Mouse (Mus musculus): ENCODE data around the gene Naxd. TPM values are rescaled to one million over a fixed set of nuclear protein-coding genes. Genes with fewer than 3 reads are reported as not detected.
A peak's percentile ranks its signal among the peaks of the same experiment; 100 is the strongest.
"Not testable (repeated sequence)": the region's sequence is repeated elsewhere in the genome, so short reads cannot be mapped to it uniquely, and the experiment has no call there.

The Naxd gene
- total RNA-seq, 4 experiments from 2014 or later = 73.9 to 84.5 (median 77.5) TPM

DNA sequence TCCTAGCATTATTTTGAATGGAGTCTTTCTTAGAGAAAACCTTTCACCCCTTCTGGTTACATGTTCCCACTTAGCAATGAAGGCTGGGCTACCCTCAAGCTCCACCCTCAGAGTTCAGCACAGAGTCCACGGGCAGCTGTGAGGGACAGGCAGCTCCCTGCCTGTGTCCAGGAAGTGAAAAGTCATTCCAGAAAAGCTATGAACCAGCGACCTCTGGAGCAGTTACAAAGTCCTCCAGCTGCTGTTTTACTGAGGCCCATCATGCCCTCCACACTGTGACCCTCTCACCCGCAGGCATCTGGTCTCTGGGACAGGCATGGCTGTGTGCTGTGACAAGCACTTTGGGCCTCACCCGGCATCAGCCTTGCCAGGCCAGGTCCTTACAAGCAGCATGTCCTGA is 24.2 kb upstream of the Naxd start:
- no peak for DNase-seq

GRCm38 (mm10) chr8:11475397-11475796 is 21.9 kb upstream of the Naxd start:
- no peak for DNase-seq

GRCm38 (mm10) chr8:11475876-11476275 is 21.4 kb upstream of the Naxd start:
- no peak for DNase-seq

DNA sequence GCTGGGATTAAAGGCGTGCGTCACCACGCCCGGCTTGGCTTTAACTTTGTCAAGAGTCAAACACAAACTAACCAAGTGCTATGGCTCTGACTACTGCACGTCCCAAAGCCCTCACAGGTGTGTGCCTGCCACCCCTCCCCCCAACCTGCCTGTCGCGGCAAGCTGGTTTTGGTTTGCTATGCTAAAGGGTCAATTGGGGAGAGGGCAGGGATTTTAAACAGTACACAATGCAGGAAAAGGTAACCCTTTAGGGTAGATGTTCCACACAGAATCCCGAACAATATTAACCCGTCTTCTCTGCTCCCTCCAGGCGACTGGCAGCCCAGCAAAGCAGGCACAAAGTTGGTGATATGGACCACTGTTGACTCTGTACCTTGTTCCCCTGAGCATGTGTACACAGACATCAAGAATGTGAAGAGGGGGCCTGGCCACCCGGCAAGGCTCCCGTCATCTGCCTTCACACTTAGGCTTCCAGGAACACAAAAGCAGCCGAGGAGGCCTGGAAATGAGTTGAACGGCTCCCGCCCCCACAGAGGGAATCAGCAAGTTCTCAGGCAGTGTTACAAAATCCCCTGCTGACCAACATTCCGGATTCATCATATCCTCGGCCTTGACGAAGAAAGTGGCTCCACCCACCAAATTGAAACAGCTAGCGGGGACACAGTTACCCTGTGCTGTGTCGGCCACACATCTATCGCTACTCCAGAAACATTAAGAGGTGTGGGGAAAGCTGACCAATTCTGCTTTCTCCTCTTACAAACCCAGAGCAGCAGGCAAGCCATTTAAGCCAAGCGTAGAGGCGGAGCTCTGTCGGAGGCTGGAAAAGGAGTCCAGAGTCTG is 20.7 kb upstream of the Naxd start:
- peak; percentile 82 for DNase-seq

DNA sequence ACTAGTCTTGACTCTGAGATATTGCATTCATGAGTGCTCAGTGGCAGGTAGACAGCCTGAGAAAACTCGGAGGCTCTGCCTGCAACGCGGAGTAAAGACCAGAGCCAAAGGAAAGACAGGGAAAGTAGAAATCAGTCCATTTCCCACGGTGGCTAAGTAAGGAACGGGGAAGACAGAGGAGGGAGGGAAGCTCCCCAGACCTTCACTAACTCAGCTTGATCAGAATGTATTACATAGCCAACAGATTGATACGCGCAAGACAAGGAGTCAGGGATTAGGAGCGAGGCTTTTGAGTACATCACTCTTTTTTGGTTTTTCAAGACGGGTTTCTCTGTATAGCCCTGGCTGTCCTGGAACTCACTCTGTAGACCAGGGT is 20.1 kb upstream of the Naxd start:
- DNase-seq = no peak

- DNase-seq = peak; percentile 64
Measured at GRCm38 (mm10) chr8:11477811-11478761, 19.2 kb upstream of the Naxd start, which contains the start of gene Rab20. TSS of gene Rab20 (minus strand) at chr8:11478710.

DNA sequence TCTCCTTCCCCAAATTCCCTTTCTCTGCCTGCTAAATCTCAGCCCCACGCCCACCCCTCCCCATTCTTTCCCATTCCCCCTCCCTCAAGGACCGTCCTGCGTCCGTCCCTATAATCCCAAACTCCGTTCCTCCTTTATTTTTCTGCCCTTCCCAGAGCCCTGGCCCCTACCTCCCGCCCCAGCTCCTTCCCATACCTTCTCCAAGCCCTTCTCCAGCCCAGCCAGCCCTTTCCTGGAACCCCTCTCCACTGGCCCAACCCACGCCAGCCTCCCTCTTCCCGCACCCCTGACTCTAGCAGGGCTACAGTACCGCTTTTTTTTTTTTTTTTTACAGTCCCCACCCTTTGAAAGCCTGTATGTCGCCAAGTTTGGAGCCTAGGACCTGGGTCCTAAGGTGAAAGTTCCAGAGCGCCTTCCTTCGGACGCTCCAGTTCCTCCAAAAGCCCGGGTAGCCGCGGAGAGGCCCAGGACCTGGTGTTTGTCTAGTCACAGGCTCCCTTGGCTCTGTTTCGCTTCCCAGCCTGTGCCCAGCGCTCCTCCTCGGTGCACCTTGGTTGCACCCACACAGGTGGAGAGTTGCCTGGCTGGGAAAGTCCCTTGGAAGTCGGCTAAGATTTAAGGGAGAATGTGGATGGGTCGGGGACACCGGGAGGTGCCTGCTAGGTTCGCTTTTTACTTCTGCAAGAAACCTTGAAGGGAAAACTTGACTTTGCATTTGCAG is 18.3 kb upstream of the Naxd start:
- no peak for DNase-seq

DNA sequence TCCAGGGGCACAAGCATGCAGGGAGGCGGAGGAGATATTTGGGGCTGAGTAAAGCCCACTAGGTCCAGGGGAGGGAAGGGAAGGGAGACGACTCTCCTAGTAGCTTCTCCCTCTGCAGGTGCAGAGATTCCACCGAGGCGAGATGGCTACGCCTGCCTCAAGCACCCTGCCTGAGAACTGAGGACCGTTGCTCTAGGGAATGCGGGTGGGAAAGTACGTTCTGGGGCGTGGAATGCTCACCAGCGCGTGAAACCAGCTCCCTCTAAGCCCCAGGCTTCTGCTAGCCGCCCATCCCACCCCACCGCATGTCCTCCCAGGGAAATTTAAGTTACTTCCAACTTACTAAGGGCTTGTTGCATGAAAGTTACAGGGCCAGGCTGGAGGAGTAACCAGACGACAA is 17.7 kb upstream of the Naxd start:
- no peak for DNase-seq

- no peak for DNase-seq
Measured at GRCm38 (mm10) chr8:11481876-11482275, 15.4 kb upstream of the Naxd start.

GRCm38 (mm10) chr8:11482537-11482936 is 14.8 kb upstream of the Naxd start:
- DNase-seq = no peak

DNA sequence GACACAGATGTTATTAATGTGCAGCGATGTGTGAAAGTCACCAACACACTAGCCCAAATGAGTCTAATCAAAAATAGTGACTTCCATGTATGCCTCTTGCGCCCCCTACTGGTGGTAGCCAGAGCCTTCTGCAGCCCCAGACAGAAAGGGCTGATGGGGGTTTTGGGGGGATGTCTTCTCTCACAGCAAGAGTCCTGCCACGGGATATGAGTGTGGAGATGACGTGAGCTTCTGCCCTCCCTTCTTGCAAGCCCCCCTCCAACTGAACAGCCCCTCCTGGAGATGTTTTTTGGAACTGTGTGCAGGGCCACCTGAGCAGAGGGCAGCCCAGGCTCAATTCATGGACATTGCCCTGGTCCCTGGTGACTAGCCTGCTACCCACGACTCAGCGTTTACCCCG is 11.2 kb upstream of the Naxd start:
- no peak for DNase-seq

GRCm38 (mm10) chr8:11487229-11487628 is 10.1 kb upstream of the Naxd start:
- no peak for DNase-seq

DNA sequence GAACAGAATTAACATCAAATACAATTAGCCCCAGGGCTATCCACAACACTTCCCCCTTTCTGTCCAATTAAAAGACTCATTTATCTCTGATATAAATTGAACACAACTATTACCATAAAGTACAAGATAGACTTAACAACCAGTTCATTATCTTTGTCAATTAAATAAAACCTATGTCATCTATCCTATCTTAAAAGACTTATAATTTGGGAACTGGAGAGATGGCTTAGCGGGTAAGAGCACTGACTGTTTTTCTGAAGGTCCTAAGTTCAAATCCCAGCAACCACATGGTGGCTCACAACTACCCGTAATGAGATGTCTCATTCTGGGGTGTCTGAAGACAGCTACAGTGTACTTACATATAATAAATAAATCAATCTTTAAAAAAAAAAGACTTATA is 5.0 kb upstream of the Naxd start:
- DNase-seq = not testable (repeated sequence)

DNA sequence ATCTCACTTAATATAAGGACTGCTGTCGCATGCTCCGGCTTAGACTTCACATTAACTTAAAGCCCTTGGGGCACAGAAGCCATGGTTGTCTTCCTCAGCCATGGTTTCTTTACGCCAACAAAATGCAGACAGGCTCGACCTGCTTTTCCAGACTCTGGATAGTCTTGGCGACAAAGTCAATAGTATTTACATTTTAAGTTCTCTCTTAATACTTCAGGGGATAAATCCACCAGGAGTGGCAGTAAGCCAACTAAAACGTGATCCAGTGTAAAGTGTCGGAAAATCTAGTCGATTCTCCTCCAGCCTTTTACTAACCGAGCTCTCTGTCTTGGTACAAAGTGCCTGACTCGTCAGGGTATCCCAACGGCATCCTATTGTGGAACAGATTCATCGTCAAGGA is 975 bp downstream of the Naxd start:
- no peak for DNase-seq

GRCm38 (mm10) chr8:11498786-11499485 is 1.6 kb downstream of the Naxd start:
- no peak for DNase-seq

- no peak for DNase-seq
Measured at GRCm38 (mm10) chr8:11503476-11504232, 6.3 kb downstream of the Naxd start.

- no peak for DNase-seq
Measured at GRCm38 (mm10) chr8:11506074-11506473, 8.8 kb downstream of the Naxd start.

DNA sequence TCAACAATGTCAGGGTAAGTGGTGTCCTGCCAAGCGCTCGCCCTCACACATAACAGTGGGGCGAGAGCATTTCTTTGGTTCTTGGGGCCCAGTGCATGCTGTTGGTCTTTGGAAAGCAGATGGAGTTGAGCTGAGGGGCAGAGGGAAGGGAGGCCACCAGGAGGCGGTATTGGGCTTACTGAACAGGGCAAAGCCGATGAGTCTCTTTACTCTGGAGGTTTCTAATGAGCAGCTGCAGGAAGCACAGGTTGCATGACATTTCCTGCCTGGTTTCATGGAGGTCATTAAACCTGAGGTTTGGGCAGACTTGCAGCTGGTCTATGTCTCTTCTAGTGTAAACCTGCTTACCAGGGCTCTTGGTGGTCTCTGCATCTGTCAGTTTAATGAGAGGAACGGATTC is 9.5 kb downstream of the Naxd start:
- no peak for DNase-seq

DNA sequence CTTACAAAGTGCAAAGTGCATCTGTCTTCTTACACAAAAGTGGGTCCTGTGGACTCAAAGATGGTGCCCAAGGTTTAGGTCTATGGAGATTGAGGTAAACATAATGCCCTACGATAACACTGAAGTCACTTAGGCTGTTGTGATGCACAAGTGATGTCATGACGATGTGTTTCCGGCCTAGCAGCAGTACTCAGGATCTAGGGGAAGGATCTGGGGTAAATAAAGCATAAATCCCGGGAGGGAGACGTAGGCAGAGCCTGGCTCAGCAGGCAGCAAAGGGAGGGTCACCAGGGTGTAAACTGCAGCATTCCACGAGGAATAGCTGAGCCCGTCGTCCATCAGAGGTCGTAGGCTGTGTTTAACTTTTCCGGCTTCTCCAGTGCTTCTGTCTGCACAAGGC is 11.6 kb downstream of the Naxd start:
- DNase-seq = no peak

DNA sequence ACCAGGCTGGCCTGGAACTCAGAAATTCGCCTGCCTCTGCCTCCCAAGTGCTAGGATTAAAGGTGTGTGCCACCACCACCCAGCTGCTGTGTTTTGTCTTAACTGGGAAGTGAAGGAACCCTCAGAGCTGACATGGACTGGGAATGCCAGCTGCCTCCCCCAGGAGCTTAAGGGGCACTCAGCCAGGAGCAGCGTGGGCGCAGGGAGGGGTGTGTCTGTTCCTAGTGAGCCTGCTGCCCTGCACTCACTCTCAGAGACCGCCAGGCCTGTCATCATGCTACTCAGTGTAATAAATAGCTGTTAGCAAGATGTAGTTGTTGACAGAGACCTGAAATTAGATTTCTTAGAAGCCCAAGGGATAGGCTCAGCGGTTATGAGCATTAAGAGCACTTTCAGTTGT is 13.7 kb downstream of the Naxd start:
- no peak for DNase-seq

DNA sequence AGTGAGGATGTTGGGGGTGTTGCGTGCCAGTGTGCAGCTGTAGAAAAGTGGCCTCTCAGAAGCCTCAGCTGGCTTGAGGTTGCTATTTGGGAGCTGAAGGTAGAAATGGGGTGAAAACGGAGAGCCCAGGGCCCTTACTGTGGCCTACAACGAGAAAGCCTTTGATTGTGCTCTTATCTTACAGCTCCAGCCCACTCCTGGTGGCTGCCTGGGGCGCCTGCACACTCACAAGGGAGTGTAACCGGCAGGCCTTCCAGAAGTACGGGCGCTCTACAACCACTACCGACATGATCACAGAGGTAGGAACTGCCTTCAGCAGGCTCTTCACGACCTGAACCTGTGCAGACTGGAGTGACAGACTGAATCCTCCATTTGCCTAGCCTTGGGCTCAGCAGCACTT is 15.4 kb downstream of the Naxd start:
- no peak for DNase-seq
